Mouse (Mus musculus) central nervous system, embryonic 18 days (tissue): ENCODE data around the gene Cdc42ep4. TPM values are rescaled to one million over a fixed set of nuclear protein-coding genes. Genes with fewer than 3 reads are reported as not detected.

Source experiments
- polyA plus RNA-seq: library from polyadenylated mRNA; depleted of rRNA; stranded (reverse); fragments of >200 nt; gene quantifications from 2 replicates; pipeline ENCODE4 v1.2.3, GENCODE M21; 2012; rRNA removed

The Cdc42ep4 gene
- polyA plus RNA-seq: 46.2 and 50.7 TPM in 2 replicates

DNA sequence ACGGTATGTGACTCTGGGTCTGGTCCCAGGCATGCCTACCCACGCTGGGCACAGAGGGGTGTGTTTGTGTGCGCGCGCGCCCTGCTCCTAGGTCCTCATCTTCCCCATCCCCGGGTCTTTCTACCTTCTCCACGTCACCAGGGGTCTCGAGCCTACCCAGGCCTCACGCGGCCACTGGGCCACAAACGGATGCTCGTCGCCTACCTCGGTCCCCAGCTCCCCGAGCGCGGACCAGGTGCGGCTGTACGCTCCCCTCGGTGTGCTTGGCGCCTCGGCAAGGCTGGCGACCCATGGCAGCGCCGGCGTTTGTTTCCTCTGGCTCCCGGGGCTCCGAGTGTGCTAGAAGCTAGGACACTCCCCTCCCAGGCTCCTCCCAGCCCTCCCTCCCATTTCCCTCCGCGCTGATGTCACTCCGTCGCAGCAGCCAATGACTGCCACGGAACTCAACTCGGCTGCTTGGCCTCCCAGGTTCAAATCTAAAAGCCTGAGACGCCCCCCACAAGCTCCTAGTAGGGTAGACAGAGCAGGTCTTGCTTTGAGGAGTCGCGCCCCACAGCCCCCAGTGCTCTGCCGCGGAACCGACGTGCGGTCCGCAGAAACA lies at the start of gene Cdc42ep4:
TSS of gene Cdc42ep4 (minus strand) at position 398 of the 601 bp plus-strand sequence.

DNA sequence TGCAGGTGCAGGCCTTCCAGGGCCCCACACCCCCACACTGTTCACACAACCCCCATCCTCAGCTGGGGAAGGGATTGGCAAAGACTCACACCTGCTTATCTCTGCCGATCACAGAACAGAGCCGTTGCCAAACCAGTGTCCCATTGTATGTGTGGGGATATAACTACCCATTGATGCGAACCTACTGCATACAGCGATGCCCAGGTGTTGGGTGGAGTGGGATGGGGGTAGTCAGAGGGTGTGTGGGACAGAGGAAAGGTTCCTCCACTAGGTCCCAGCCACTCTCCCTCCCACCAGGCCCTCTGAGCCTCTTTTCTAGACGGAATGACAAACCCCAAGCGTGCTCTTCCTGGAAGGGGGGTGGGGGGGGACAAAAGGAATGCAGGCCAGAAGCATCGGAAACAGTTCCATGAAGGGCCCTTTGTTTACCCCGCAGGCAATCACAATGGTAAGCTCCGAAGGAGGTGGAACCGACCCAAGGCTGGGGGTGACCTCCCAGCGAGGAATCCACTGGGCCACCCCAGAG lies 41.9 kb downstream of the Cdc42ep4 start, which contains the start of gene Cpsf4l:
TSS of gene Cpsf4l (minus strand) at position 287 of the 526 bp plus-strand sequence.

DNA sequence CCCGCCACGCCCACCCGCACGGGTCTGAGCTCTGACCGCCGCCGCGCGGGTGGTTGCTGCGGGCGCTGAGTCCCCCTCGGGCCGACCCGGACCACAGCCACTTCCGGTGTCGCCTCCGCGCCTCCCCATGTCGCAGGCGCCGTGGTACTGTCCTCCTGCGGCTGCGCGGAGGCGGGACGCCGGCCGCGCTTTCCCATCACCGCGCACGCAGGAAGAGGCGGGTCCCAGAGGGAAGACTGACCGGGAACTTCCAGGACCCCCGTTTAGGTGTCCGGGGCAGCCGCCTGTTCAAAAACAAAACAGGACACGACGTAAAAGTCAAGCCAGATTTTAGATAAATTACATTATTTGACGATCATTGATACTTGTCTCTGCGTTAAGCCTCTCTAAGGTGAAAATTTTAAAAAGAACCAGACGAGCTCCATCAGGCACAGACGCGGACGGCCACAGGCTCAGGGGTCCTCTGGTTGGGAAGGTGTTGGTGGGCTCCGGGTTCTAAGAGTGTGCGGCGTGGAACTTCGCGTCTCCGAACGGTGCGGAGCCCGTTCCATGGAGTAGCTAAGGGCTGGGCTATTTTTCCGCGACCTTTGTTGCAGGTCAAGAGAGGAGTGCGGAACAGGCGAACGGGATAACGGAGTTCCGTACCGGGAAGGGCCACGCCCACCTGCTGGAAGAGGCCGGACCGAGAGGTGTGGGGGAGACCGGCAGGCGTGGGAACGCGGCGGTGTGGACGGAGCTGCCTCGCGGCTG lies 67.5 kb downstream of the Cdc42ep4 start, which contains the start of the genes Fam104a and D11Wsu47e:
TSS of gene Fam104a (minus strand) at position 199 of the 750 bp plus-strand sequence.
TSS of gene D11Wsu47e (plus strand) at position 456 of the 750 bp plus-strand sequence.

Other genes with a start within 250 kb of the Cdc42ep4 start
- 26.3 and 29.3 TPM in 2 replicates for gene Sstr2, start 132.5 kb downstream of the Cdc42ep4 start, polyA plus RNA-seq
- gene Cog1, start 102.7 kb downstream of the Cdc42ep4 start, polyA plus RNA-seq: 48.7 and 49.8 TPM in 2 replicates
- 25.1 and 27.8 TPM in 2 replicates for gene Slc39a11, start 101.8 kb downstream of the Cdc42ep4 start, polyA plus RNA-seq
- 30.5 and 31.8 TPM in 2 replicates for gene Fam104a, start 67.7 kb downstream of the Cdc42ep4 start, polyA plus RNA-seq
- 29.5 and 30.5 TPM in 2 replicates for gene D11Wsu47e, start 67.5 kb downstream of the Cdc42ep4 start, polyA plus RNA-seq
- gene Cpsf4l, start 41.9 kb downstream of the Cdc42ep4 start, polyA plus RNA-seq: 0.07 and 0.08 TPM in 2 replicates